Mouse (Mus musculus) intestine, embryonic 15.5 days (tissue): ENCODE measurements at regions not wholly inside any gene's neighbourhood (a gene's known extent, or its start where the extent isn't known, plus 50 kb on each side); places are given as distances from the start of the nearest gene placed in this dataset.

Source experiments
- ATAC-seq: fragments of 200-750 bp; cut with Nextera tagmentation; 2 replicates; pipeline ENCODE4 v1.8.0; 2017; ENCODE audit warnings: moderate TSS enrichment, moderate library complexity
- H3K27ac ChIP-seq: fragments of 300-500 bp; sonication (generic); 2 replicates; pipeline ENCODE4 v1.5.1; 2015; ENCODE audit warnings: mild to moderate bottlenecking, inconsistent platforms
- H3K27me3 ChIP-seq: fragments of 300-500 bp; sonication (generic); replicated peaks from 2 replicates; pipeline ENCODE4 v1.6.1; 2015; ENCODE audit warnings: inconsistent platforms
- H3K36me3 ChIP-seq: fragments of 300-500 bp; sonication (generic); 2 replicates; pipeline ENCODE4 v1.6.1; 2015; ENCODE audit warnings: inconsistent platforms
- H3K4me1 ChIP-seq: fragments of 300-500 bp; sonication (generic); replicated peaks from 2 replicates; pipeline ENCODE4 v1.6.1; 2015; ENCODE audit warnings: inconsistent platforms
- H3K4me2 ChIP-seq: fragments of 300-500 bp; sonication (generic); replicated peaks from 2 replicates; pipeline ENCODE4 v1.6.1; 2015; ENCODE audit warnings: mild to moderate bottlenecking, inconsistent platforms
- H3K4me3 ChIP-seq: fragments of 300-500 bp; sonication (generic); replicated peaks from 2 replicates; pipeline ENCODE4 v1.5.1; 2015; ENCODE audit warnings: inconsistent platforms
- H3K9ac ChIP-seq: fragments of 300-500 bp; sonication (generic); 2 replicates; pipeline ENCODE4 v1.6.1; 2015; ENCODE audit warnings: inconsistent platforms
- H3K9me3 ChIP-seq: fragments of 300-500 bp; sonication (generic); 2 replicates; pipeline ENCODE4 v1.6.1; 2016; ENCODE audit warnings: inconsistent platforms
- WGBS: fragments of 180-500 bp; shearing (Covaris S2); methylation state at CpG from one replicate; pipeline ENCODE4 v1.1.7; 2015; 5-methylcytosine and 5-hydroxymethylcytosine counted together

DNA sequence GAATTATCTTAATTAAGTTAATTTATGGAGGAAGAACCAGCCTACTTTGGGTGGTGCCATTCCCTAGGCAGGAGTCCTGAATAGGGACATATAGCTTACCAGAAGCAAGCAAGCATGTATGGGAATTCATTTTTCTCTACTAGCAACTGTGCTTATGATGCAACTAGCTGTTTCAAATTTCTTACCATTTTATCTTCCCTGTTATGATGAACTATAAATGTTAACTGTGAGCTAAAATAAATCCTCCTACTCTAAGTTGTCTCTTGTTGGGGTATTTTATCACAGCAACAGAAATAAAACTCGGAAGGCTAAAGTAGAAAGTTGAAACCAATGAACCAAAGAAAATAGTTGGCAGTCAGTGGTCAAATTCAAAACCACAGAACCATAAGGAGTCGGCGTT lies 373.5 kb upstream of the Tnp1 start:
- no peaks in the 10 kb centered on the region for H3K36me3 ChIP-seq
- no peak overlapping the region for H3K4me3 ChIP-seq
- no peaks in the 10 kb centered on the region for H3K9me3 ChIP-seq
- 80% methylated on average over 3 of the region's 3 CpGs for WGBS
- H3K4me2 ChIP-seq: no peak overlapping the region
- no peak overlapping the region for H3K27ac ChIP-seq
- no peaks in the 10 kb centered on the region for H3K4me1 ChIP-seq
- no peak overlapping the region for H3K9ac ChIP-seq
- ATAC-seq: no peak
- H3K27me3 ChIP-seq: no peaks in the 10 kb centered on the region

DNA sequence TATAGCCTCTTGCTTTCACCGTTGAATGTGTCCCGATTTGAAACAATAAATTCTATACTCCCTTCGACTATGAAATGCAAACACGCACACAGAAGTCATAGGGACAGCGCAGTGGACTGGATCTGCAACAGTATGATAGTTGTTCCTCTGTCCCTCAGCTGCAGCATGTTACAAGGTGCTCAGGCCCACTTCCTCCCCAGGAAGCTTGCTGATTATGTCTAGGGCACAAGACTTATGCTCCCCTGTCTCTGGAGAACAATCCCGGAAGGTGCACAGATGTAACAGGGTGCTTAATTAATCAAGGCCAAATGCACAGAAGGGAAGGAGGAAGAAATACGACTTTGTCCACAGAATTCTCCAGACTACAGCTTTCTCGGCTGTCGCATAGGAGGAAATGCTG lies 365.9 kb upstream of the Tnp1 start:
- H3K4me1 ChIP-seq: no peaks in the 10 kb centered on the region; the same call in 1 of the 2 replicates
- no peaks in the 10 kb centered on the region for H3K36me3 ChIP-seq
- no peak for ATAC-seq
- no peak overlapping the region for H3K4me3 ChIP-seq
- no peak overlapping the region for H3K9ac ChIP-seq
- H3K4me2 ChIP-seq: no peak overlapping the region
- no peak overlapping the region for H3K27ac ChIP-seq
- 50% methylated on average over 9 of the region's 9 CpGs for WGBS
- no peaks in the 10 kb centered on the region for H3K27me3 ChIP-seq
- H3K9me3 ChIP-seq: no peaks in the 10 kb centered on the region

DNA sequence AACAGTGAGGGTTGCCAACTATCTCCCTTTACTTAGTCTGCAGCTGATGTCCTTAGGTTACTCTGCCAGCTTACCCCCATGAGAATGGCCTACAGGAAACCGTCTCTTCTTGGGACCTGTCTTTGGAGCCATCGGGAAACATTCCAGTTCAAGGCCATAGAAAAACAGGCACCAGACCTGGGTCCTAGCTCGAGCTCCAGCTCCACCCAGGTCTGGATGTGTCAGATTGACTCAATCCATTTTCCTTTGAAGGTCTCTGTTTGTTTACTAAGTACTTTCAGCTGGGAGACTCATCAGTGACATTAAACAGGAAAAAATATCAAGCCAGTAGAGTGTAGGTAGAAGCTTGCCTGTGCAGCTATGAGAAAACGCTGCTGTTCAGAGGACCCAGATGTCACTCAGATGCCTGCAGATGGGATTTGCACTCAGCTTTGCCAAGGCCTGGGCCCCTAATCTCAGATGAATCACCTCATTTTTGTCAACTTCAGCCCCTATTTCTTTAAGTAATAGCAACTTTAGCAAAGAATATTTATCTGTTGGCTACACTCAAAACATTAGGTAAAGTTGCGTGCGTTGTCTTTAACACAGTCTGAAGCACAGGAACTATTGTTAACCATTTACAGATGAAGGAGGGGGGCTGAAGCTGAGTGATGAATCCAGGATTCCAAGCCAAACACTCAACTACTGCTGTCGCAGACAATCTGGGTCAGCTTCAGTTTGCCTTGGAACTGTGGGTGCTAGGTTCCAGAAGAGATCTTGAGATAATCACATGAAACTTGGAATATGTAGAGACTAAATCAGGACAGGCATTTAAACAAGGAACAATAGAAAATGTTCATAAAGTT lies 359.0 kb upstream of the Tnp1 start:
- H3K9ac ChIP-seq: no peak overlapping the region
- 47% methylated on average over 7 of the region's 7 CpGs for WGBS
- H3K36me3 ChIP-seq: no peaks in the 10 kb centered on the region
- no peaks in the 10 kb centered on the region for H3K4me1 ChIP-seq
- no peak overlapping the region for H3K4me2 ChIP-seq
- no peaks in the 10 kb centered on the region for H3K27me3 ChIP-seq
- no peak for ATAC-seq
- no peak overlapping the region for H3K4me3 ChIP-seq
- H3K9me3 ChIP-seq: no peaks in the 10 kb centered on the region
- H3K27ac ChIP-seq: no peak overlapping the region

DNA sequence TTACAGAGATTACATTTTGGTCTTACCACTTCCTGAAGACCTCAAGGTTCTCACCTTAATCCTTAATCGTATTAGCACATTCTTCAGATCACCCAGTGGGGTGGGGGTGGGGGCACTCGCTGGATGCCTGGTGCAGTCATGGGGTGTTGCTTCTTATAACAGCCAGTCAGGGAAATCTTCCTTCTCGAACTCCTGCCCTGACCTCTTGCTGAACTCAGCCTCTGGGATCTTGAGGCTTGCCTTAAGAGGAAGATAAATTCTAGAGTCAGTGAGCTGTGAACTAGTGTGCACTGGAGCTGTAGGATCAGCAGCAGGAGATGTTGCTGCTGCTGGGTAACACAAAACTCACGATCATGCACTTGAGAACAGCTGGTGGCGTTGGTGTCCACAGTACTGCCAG lies 352.5 kb upstream of the Tnp1 start:
- Histone ChIP-seq H3K4me2 (no peak overlapping the region), H3K27ac (no peak overlapping the region), H3K4me1 (peaks cover 12% of the 10 kb centered on the region), H3K9ac (no peak overlapping the region), H3K36me3 (no peaks in the 10 kb centered on the region), H3K9me3 (no peaks in the 10 kb centered on the region), H3K4me3 (no peak overlapping the region), H3K27me3 (no peaks in the 10 kb centered on the region)
- no peak for ATAC-seq
- WGBS: 37% methylated on average over 5 of the region's 5 CpGs

DNA sequence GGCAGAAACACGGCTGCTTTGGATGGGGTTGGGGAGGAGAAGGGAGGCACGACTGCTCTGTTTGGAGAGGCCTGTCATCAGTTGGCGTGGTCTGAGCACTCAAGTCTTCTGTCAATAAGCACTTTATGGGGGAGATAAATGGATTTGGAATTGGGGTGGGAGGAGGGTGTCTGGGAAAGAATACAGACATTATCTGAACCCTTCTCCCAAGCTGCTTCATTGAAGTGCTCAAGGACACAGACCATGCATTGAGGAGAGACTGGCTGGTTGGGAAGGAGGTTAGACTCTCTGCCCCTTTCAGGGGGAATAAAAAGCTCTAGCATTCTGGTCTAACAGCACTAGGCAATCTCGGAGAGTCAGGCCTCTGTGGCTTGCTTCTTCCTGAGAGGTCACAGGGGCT lies 350.1 kb upstream of the Tnp1 start:
- Histone ChIP-seq H3K27ac (no peak overlapping the region), H3K4me1 (peaks cover 30% of the 10 kb centered on the region), H3K4me3 (no peak overlapping the region), H3K4me2 (no peak overlapping the region), H3K27me3 (no peaks in the 10 kb centered on the region), H3K9ac (no peak overlapping the region), H3K9me3 (no peaks in the 10 kb centered on the region), H3K36me3 (no peaks in the 10 kb centered on the region)
- ATAC-seq: no peak
- WGBS: 48% methylated on average over 4 of the region's 4 CpGs

DNA sequence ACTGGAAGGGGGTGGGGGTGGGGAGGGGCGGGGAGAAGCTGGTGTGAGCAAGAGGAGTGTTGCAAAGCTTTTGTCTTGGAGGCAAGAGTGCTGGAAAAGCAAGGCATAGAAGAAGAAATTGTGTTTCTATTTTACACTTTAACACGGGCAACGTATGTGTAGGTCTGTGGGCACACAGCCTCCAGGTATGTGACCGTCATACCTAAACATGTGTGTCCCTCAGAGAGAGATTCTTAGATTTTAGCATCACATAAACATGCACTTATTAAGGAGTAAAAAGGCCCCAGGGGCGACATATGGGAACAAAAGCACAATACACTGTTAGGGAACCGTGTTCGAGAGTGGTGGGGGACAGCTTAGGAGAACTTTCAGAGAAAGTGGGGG lies 348.6 kb upstream of the Tnp1 start:
- no peaks in the 10 kb centered on the region for H3K36me3 ChIP-seq
- no peak overlapping the region for H3K4me3 ChIP-seq
- no peak overlapping the region for H3K4me2 ChIP-seq
- H3K4me1 ChIP-seq: peaks cover 30% of the 10 kb centered on the region
- H3K27ac ChIP-seq: 0 out of 2 replicates have a peak overlapping the region, but pooled peaks have one; percentile 78
- H3K9me3 ChIP-seq: no peaks in the 10 kb centered on the region
- 66% methylated on average over 7 of the region's 7 CpGs for WGBS
- no peak for ATAC-seq
- H3K9ac ChIP-seq: no peak overlapping the region
- H3K27me3 ChIP-seq: no peaks in the 10 kb centered on the region

DNA sequence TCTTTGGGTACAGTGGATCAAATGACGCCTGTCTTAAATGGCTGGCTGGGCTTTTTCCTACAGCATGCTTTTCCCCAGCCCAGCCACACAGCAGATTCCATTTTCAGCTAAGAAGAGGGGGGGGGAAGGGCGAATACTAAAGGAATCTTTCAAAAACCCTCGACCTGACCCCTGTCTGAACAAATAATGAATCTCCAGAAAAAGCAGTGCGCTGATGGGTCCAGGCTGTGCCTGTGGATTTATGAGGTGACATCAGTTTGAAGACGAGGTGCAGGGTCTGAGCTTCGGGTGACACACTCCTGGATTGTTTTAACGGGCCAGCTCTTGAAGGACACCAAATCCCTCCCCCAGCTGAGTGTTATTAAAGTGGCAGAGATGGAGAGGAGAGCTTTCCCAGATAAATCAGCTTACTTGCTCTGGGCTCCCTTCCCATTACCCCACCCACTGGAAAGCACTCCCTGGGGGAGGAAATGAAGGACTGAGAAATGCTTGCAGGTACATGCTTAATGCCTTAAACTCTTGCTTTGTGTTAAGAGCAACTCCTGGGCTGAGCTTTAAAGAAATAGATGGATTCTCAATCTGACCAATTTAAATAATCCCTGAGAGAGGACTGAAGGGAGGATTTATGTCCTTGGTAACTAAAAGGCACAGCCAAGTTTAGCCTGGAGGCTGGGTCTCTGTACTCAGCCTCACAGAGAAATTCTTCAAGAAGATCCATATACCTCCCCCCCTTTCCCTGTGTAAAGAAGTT lies 348.0 kb upstream of the Tnp1 start:
- Histone ChIP-seq H3K36me3 (no peaks in the 10 kb centered on the region), H3K9ac (no peak overlapping the region), H3K9me3 (no peaks in the 10 kb centered on the region), H3K4me3 (no peak overlapping the region), H3K27me3 (no peaks in the 10 kb centered on the region), H3K4me2 (no peak overlapping the region; the same call in 1 of the 2 replicates), H3K4me1 (peaks cover 30% of the 10 kb centered on the region), H3K27ac (peak overlapping the region; percentile 78)
- peak; percentile 80 for ATAC-seq
- 6% methylated on average over 7 of the region's 7 CpGs for WGBS

DNA sequence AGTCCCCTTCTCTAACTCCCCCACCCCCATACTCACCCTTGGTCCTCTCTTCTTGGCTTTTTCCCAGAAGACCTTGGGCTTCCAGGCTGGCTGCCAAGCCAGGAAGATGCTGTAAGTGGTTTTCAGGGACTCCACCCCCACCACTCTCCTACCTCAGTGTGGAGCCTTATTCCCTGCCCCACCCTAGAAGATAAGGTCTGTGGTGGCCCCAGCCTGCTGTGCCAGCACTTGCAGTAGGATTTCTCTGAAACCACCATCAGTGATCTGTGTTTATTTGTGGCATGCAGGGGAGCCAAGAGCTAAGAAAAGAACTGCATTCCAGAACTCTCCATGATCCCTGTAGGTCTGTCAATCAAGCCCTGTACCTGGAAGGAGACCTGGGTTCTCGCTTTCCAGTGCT lies 346.4 kb upstream of the Tnp1 start:
- H3K4me2 ChIP-seq: no peak overlapping the region
- H3K9me3 ChIP-seq: no peaks in the 10 kb centered on the region
- no peak overlapping the region for H3K4me3 ChIP-seq
- no peaks in the 10 kb centered on the region for H3K27me3 ChIP-seq
- no peak overlapping the region for H3K9ac ChIP-seq
- WGBS: 62% methylated on average over 1 of the region's 1 CpGs
- no peaks in the 10 kb centered on the region for H3K36me3 ChIP-seq
- peaks cover 30% of the 10 kb centered on the region for H3K4me1 ChIP-seq
- peak; percentile 75 for ATAC-seq
- H3K27ac ChIP-seq: peak overlapping the region; percentile 44; the same call in 1 of the 2 replicates

DNA sequence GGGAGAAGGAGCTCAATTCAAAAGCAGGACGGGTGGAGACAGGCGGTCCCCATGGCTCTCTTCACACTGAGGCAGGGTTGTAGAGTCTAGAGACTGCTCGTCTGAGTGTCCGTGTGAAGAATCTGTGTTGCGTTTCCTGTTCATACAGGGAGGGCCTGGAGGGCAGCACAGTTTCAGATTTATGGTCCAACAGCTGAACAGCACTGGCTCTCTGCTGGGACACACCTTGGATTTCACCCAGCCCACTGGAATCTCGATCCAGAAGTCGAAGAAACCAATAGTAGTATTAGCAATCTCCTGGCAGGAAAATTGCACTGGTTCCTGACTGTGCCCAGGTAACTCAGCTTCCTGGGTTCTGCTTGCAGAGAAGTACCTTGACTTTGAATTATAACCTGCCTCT lies 345.6 kb upstream of the Tnp1 start:
- 54% methylated on average over 7 of the region's 7 CpGs for WGBS
- H3K36me3 ChIP-seq: no peaks in the 10 kb centered on the region
- H3K4me1 ChIP-seq: peaks cover 30% of the 10 kb centered on the region
- H3K9ac ChIP-seq: no peak overlapping the region
- ATAC-seq: no peak
- no peak overlapping the region for H3K4me2 ChIP-seq
- H3K9me3 ChIP-seq: no peaks in the 10 kb centered on the region
- H3K27ac ChIP-seq: peak overlapping the region; percentile 44; the same call in 1 of the 2 replicates
- no peak overlapping the region for H3K4me3 ChIP-seq
- no peaks in the 10 kb centered on the region for H3K27me3 ChIP-seq

DNA sequence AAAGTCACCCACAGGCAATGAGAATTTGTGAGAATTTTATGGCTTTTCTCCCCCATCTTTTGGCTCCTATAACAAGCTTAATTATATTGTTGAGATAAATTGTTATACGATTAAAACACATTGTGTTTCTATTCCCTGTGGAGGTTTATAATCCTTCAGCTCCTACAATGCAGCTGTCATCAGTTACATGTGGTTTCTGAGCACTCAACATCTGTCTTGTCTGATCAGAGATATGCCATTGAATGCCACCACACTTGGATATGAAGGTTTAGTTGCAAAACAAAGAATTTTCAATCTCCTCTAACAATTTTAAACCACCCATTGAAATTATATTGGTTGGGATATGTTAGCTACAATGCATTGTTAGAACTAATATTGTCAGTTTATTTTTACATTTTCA lies 338.7 kb upstream of the Tnp1 start:
- 75% methylated on average over 1 of the region's 1 CpGs for WGBS
- H3K9ac ChIP-seq: no peak overlapping the region
- no peaks in the 10 kb centered on the region for H3K27me3 ChIP-seq
- H3K36me3 ChIP-seq: no peaks in the 10 kb centered on the region
- no peak overlapping the region for H3K4me2 ChIP-seq
- H3K4me1 ChIP-seq: no peaks in the 10 kb centered on the region
- no peak overlapping the region for H3K27ac ChIP-seq
- no peak overlapping the region for H3K4me3 ChIP-seq
- H3K9me3 ChIP-seq: no peaks in the 10 kb centered on the region
- no peak for ATAC-seq

DNA sequence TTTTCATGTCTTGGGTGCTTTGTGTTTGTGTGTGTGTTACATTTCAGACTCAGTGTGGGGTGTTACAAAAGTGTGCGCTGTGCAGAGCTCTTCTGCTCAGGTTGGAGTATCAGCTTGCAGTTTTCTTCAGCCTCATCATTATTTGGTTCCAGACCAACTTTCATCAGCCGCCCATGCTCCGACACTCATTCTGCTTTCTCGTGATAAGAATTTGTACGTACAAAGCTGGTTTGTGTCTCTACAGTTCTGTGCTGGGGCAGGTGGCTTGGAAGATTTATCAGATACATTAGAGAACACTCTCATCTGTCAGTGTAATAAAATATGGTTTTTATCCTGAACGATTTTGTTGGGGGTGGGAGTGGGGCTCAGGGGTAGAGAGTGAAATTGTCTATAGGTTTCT lies 332.8 kb upstream of the Tnp1 start:
- Histone ChIP-seq H3K4me1 (no peaks in the 10 kb centered on the region), H3K27ac (no peak overlapping the region), H3K36me3 (no peaks in the 10 kb centered on the region), H3K9me3 (no peaks in the 10 kb centered on the region), H3K9ac (no peak overlapping the region), H3K27me3 (no peaks in the 10 kb centered on the region), H3K4me3 (no peak overlapping the region), H3K4me2 (no peak overlapping the region)
- no peak for ATAC-seq
- 54% methylated on average over 6 of the region's 6 CpGs for WGBS

DNA sequence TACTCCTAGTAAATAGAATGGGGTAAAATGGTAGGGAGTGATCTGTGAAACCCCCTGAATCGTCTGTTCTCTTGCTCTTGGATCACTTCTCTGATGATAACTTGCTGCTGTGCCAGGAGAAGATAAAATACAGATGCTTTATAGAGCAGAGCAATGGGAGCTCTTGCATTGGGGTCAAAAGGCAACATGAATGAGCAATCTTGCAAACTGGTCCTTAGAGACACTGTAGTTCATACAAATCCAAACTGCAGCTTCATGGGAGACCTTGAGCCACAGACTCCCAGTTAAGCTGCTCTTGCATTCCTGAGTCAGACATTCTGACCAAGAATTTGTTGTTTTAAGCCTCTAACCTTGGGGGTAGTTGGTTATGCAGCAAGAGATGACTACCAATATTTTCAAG lies 328.9 kb upstream of the Tnp1 start:
- Histone ChIP-seq H3K4me2 (no peak overlapping the region), H3K9ac (no peak overlapping the region), H3K36me3 (no peaks in the 10 kb centered on the region), H3K27me3 (no peaks in the 10 kb centered on the region), H3K4me1 (no peaks in the 10 kb centered on the region), H3K9me3 (no peaks in the 10 kb centered on the region), H3K4me3 (no peak overlapping the region), H3K27ac (no peak overlapping the region)
- ATAC-seq: no peak
- WGBS: 29% methylated on average over 1 of the region's 1 CpGs

DNA sequence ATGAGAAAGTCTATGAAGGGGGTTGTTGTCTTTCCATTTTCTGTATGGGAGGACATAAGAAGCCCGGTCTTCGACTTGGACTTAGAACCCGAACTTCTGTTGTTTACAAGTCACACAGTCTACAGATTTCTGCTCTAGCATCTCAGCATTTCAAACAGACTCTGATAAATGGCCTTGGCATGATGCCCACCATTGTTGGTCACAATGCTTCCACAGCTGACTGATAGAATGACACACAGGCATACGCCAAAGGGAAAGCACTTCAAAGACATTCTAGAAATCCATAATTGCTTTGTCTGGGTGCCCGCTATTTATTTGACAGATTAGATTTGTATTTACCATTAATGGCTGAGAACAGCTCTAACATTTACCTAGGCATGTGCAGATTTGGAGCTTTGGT lies 326.2 kb upstream of the Tnp1 start:
- H3K36me3 ChIP-seq: no peaks in the 10 kb centered on the region
- 75% methylated on average over 5 of the region's 5 CpGs for WGBS
- no peak overlapping the region for H3K4me3 ChIP-seq
- no peaks in the 10 kb centered on the region for H3K4me1 ChIP-seq
- ATAC-seq: no peak
- no peak overlapping the region for H3K9ac ChIP-seq
- no peaks in the 10 kb centered on the region for H3K9me3 ChIP-seq
- no peak overlapping the region for H3K4me2 ChIP-seq
- H3K27ac ChIP-seq: no peak overlapping the region
- H3K27me3 ChIP-seq: no peaks in the 10 kb centered on the region
